Mouse (Mus musculus) cerebellum, adult 11 months (tissue): ENCODE data around the gene Syne3.

Source experiments
- DNase-seq: peaks from one replicate; pipeline ENCODE4 v3.0.0; 2022

Gene Syne3

DNA sequence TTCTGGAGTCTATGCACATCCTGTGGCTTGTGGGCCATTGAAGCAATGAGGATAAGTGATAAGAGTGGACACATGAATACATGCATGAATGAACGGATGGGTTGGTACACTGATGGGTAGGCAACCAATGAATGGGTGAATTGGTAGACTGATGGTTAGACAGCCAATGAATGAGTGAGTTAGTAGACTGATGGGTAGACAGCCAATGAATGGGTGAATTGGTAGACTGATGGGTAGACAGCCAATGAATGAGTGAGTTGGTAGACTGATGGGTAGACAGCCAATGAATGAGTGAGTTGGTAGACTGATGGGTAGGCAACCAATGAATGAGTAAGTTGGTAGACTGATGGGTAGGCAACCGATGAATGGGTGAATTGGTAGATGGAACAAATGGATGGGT lies 91.7 kb downstream of the Syne3 start:
- DNase-seq, result no peak

GRCm38 (mm10) chr12:104917297-104917696 lies 92.3 kb downstream of the Syne3 start:
- DNase-seq, result no peak

DNA sequence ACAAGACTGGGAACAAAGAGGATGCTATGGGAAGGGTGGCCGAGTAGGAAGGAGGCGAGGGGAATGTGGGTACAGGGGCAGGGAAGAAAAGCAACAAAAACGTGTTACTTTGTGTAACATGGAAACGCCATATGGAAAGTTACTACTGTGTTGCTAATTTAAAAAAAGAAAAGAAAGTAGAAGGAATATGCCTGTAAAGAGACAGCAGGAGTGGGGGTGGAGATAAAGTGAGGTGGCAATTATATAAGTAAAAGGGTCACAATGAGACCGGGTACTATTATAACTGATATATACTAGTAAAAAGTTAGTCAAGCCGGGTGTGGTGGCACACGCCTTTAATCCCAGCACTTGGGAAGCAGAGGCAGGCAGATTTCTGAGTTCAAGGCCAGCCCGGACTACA lies 92.8 kb downstream of the Syne3 start:
- no peak for DNase-seq

DNA sequence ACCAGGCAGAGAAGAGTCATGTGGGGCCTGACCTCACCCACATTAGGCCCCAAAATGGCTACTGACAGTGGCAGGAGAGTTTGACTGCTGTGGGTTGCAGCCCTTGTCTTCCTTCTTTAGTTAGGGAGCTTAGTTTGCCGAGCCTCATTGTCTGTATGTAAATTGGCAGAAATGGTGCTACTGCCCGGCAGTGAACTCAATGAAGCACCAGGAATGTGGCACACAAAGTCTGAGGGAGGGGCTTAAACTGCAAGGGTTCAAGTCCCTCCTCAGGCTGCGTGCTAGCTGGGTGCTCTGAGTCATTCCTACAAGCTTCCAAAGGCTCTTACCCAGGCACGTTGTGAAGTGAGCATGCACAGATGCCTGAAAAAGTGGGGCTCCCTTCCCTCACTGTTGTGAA lies 93.9 kb downstream of the Syne3 start:
- no peak for DNase-seq

- DNase-seq, result no peak
Observed at GRCm38 (mm10) chr12:104912990-104913389, 96.6 kb downstream of the Syne3 start.

DNA sequence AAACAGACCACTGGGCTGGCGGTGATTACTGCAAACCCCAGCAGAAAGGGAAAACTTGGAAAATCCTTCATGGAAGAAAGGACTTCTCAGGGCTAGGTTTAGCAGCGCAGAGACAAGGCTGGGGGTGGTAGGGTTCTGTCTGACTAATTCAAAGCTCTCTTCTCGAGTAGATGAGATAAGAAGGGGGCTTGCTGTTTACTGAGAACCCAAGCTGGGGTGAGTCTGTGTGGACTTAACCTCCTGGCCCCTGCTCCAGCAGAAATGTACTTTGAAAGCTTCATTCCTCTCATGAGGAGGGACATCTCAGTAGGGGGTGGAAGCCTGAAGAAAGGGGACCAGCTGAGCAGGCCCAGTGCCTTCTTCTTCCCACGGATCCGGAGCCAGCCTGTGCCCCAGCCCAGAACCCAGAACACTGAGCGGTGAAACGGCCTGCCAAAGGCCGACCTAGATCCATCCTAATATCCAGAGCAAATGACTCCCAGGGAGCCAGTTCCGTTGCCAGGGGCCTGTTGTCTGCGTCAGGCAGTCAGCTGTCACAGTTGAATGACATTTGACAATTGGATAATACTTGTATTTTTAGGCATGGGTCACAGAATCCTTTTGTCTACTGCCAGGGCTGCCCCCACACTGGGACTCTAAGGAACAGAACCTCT lies 97.2 kb downstream of the Syne3 start:
- no peak for DNase-seq

- DNase-seq, result no peak
Observed at GRCm38 (mm10) chr12:104909750-104910149, 99.9 kb downstream of the Syne3 start.

- no peak for DNase-seq
Observed at GRCm38 (mm10) chr12:104908986-104909385, 100.6 kb downstream of the Syne3 start.

- DNase-seq, result no peak
Observed at GRCm38 (mm10) chr12:104908024-104908781, 101.4 kb downstream of the Syne3 start.

GRCm38 (mm10) chr12:104907133-104907532 lies 102.5 kb downstream of the Syne3 start:
- no peak for DNase-seq

DNA sequence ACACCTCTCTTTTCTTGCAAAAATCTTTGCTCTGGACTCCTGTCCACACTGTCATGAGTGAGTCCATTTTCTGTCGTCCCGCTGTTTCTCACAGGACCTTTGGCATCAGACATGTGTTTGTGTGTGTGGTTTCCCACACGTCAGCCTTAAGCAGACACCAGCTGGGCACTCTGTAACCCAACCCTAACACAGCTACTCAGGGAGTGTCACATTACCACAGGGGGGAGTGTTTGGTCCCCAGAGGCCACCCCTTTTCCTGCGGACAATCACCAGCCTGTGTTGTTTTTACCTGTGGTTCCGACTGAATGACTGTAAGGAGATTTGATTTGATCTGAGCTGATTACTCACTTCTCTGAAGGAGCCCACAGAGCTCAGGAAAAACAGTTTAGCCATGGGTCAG lies 105.5 kb downstream of the Syne3 start:
- DNase-seq, result no peak

- DNase-seq, result no peak
Observed at GRCm38 (mm10) chr12:104902392-104903053, 107.1 kb downstream of the Syne3 start.

GRCm38 (mm10) chr12:104901320-104901719 lies 108.3 kb downstream of the Syne3 start:
- no peak for DNase-seq

DNA sequence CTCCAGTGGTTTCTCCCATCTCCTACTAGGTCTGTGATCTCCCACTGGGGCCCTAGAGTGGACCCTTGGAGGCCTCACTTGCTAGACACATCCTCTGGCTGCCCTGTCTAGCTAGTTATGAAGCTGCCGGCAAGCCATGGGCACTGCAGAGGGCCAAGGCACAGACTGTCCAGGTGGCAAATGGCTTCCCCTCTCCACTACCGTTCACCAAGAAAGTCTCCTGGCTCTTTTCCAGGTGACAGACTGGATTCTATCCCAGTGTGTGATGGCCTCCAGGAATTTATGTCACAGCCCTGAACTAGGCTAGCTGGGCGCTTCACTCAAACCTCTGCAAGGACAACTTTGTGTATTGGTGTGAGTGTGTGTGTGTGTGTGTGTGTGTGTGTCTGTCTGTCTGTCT lies 109.8 kb downstream of the Syne3 start:
- DNase-seq, result peak; percentile 17

DNA sequence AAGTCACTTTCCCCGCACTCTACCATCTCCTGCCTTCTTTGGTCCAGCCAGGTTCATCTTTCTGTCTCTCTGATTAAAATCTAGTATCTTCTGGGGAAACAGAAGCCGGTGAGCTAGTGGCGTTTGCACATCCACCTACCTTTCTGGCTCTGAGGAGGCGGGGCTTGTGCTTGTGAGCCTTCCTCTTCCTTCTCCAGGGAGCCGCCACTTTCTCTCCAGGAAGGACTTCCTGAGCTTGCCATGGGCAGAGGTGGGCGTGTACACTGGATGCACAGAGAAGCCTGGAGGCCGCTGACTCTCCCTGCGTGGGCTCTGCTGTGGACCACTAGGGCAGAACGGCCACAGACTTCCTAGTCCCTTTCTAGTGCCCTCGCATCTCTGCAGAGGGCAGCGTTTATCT lies 110.4 kb downstream of the Syne3 start:
- DNase-seq, result no peak

DNA sequence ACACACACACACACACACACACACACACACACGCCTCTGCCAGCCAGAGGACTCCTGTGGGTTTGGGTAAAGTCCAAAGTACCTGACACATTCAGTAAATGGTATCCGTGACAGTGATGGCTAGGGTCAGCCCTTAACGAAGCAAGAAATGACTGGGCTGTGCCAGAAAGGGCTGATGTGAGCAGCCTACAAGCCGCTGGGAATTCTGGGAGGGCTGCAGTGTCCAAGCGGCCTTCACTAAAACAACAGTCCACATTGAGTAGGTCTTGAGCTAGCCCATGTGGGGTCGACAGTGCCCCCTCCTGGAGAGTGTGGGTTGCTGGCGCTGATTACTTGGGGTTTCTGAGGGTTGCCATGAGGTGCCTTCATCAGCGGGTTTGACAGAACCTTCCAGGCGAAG lies 110.9 kb downstream of the Syne3 start:
- DNase-seq, result no peak

- no peak for DNase-seq
Observed at GRCm38 (mm10) chr12:104897051-104897618, 112.5 kb downstream of the Syne3 start.

DNA sequence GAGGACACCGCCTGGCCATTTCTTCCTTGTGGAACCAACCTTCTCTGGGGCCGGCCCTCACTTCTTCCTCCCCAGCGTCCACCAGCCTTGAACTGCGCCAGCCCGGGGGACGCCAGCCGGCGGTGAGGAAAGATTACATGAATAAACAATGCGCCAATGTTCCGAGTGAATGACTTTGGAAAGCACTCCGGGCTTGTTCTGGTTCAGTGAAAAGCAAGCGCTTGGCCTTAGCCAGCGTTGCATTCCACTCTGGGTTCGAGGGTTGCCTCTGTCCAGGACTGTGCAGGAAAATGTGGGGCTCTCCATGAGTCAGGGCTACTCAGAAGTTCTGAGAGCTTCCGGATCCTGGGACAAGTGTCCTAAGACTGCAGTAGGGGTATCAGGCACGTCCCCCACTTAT lies 113.0 kb downstream of the Syne3 start:
- DNase-seq, result no peak

DNA sequence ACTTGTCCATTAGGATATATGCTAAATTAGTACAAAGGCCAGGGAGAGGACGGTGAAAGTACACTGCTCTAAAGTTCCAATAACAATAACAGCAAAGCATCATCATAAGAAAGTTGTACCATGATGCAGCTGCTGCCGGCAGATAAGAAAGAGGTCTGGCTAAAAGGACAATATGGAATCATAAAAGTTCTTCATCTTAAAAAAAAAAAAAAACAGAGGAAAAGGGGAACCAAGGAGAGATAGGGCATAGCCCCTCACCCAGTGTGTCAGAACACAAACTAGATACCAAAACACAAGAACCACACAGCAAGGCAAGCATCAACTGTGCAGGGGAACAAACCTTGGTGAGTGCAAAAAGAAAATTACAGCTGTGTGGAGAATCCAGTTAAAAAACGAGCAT lies 117.4 kb downstream of the Syne3 start:
- no peak for DNase-seq

DNA sequence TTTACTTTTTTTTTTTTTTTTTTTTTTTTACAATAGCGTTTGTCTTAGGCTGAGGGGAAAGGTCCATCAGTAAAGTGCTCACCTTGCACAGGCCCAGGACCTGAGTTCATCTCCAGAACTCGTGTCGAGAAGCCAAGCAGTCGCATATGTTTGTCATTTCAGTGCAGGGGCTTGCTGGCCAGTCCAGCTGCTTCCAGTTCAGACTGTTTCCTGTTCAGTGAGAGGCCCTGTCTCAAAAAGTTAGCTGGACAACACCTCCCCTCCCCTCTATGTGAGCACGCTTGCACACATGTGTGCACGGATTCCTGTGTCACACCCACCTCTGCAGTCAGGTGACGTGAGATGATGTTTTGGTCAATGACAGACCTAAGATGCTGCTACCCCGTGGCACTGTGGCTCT lies 119.5 kb downstream of the Syne3 start:
- no peak for DNase-seq

- no peak for DNase-seq
Observed at GRCm38 (mm10) chr12:104886104-104886503, 123.5 kb downstream of the Syne3 start.

DNA sequence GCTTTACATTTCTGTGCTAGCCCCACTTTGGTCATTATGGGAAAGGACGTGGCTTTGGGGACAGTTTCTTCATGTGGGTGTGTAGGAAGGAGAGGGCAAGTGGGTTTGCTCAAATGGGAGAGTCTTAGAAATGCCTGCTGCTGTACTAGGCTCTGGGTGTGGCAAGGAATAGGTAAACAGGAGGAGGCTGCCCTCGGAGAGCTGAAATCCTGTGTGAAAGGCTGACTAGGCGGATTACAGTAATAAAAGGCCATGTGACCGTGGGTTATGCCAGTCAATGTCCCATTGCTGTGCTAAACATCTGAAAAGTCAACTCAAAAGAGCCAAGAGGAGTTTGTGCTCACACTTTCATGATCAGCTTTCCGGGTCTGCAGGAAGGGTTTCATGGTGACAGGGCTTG lies 127.1 kb downstream of the Syne3 start:
- DNase-seq, result no peak

DNA sequence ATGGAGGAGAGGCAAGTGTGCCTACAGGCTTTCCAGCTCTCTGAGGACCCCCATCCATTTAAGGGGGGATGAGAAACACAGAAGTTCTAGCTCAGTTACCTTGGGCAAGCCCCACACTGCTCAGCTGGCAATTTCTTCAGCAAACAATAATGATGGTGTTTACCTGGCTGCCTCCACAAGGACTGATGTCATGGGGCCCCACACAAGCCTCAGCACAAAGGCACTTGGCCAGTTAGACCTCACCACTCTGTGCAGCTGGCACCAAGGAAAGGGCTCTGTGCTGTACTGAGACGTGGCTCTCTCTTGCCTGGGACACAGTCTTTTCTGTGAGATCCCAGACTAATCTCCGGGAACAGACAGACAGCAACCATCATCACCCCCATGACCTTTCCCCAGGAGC lies 127.5 kb downstream of the Syne3 start:
- no peak for DNase-seq

DNA sequence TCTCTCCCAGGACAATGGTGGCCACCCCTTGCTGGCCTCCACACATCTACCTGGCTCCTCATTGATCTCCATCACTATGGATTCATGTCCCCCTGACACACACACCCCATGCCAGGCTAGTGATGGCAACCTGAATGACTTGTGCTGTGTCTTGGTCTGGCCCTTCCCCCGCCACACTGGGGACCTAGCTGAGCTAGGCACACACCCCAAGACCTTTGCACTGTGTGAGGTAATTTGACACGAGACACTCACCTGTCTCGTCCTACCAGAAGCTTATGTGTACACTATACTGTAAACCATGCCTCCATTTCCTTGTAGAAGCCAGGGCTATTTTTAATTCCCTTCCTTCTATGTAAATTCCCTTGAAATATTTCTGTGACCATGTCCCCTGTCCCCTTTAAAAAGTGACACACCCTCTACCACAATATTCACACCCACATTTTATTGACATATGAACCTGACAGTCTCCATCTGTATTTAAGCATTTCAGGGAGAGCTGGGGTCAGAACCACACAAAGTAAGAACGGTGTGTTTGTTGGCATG lies 128.0 kb downstream of the Syne3 start:
- no peak for DNase-seq
